Mouse (Mus musculus) liver, adult 2 months (tissue): ENCODE data around the gene Sbno1.

Source experiments
- CTCF ChIP-seq: fragments of 200-500 bp; IDR thresholded peaks from 2 replicates; pipeline ENCODE4 v1.5.1; 2011; ENCODE audit warnings: low read depth, low read length, control low read depth
- POLR2A ChIP-seq: fragments of 200-500 bp; IDR thresholded peaks from 2 replicates; pipeline ENCODE4 v1.6.1; 2011; ENCODE audit warnings: low read length, control low read depth; ENCODE audit not compliant: insufficient read depth; ENCODE audit errors: extremely low read depth

- TF ChIP-seq CTCF, result no peak
- no peak for TF ChIP-seq POLR2A
Observed at GRCm38 (mm10) chr5:124350350-124350749, 75.5 kb downstream of the Sbno1 start.
